Mouse (Mus musculus): ENCODE results near the gene Tuba1b. TPM values are rescaled to one million over a fixed set of nuclear protein-coding genes. Genes with fewer than 3 reads are reported as not detected.
"Not testable (repeated sequence)": the region's sequence is repeated elsewhere in the genome, so short reads cannot be mapped to it uniquely, and the experiment has no call there.

Tuba1b gene
- total and polyA plus RNA-seq, 3 experiments = 1,149 to 2,960 (median 2,851) TPM

GRCm38 (mm10) chr15:98952751-98953400, 18.5 kb upstream of the Tuba1b start (continued):
- peak; percentile 18; the same call in 1 of the 2 replicates for TF ChIP-seq IRF4 (IDR thresholded peaks at IDR 0.05; ENCODE audit: low read depth, low read length)
- 0 out of 2 replicates have a peak, but pooled peaks have one; percentile 30 for TF ChIP-seq KAT2A (IDR thresholded peaks at IDR 0.05; ENCODE audit: insufficient replicate concordance, low read length)
- TF ChIP-seq USF2 (conservative IDR thresholded peaks at IDR 0.05; ENCODE audit: low read depth, low read length) = no peak
- no peak for TF ChIP-seq RCOR1 (conservative IDR thresholded peaks at IDR 0.05; ENCODE audit: low read depth, low read length)

GRCm38 (mm10) chr15:98952063-98952455, 17.7 kb upstream of the Tuba1b start:
- dilution Hi-C loops (cut with MboI; ENCODE audit: extremely low pct_ligation_motif_present, extremely low pct_unique_long_range_greater_than_20kb, low sequenced_read_pairs) = no loop called here

GRCm38 (mm10) chr15:98951122-98952062, 17.0 kb upstream of the Tuba1b start:
- H3K36me3 ChIP-seq (replicated peaks in 1 of 2; ENCODE audit: control insufficient read depth in 1 of 2, insufficient read depth in 1 of 2, low read length in 1 of 2) = peaks cover 8 to 18% of the 10 kb centered on the region in 2 experiments
- H3K79me2 ChIP-seq (replicated peaks; ENCODE audit: control insufficient read depth, extremely low read depth, insufficient read depth, poor library complexity, severe bottlenecking); in situ Hi-C loops (cut with MboI; ENCODE audit: low pct_ligation_motif_present, low pct_unique_long_range_greater_than_20kb, low sequenced_read_pairs); dilution Hi-C loops (cut with MboI; ENCODE audit: extremely low pct_ligation_motif_present, extremely low pct_unique_long_range_greater_than_20kb, low sequenced_read_pairs); H3K9me3 ChIP-seq (replicated peaks; ENCODE audit: low read length); H3K9ac ChIP-seq (ENCODE audit: insufficient read depth, low read depth); H3K27me3 ChIP-seq (replicated peaks); DNase-seq (ENCODE audit: extremely low read depth); H3K27ac ChIP-seq (ENCODE audit: insufficient read depth, low read depth): not testable (repeated sequence)
- H3K4me1 ChIP-seq (ENCODE audit: control insufficient read depth in 1 of 2, insufficient read depth in 2 of 2) = peaks cover 5 to 34% of the 10 kb centered on the region in 2 experiments
- peak overlapping the region; percentile 63 for H3K4me2 ChIP-seq (ENCODE audit: insufficient read depth, low read depth, poor library complexity, severe bottlenecking)
- peak overlapping the region in 1 of 3 experiments; percentile 75 for H3K4me3 ChIP-seq (replicated peaks in 1 of 3; ENCODE audit: low read depth in 2 of 3, low read length in 2 of 3, poor library complexity in 1 of 3)

More at GRCm38 (mm10) chr15:98952063-98952455, 17.7 kb upstream of the Tuba1b start:
- DNase-seq (ENCODE audit: extremely low read depth) = no peak
- peak overlapping the region; percentile 43 to 75 (median 49) for H3K4me3 ChIP-seq (replicated peaks in 1 of 3; ENCODE audit: low read depth in 2 of 3, low read length in 2 of 3, poor library complexity in 1 of 3)
- H3K27ac ChIP-seq (ENCODE audit: insufficient read depth, low read depth) = no peak overlapping the region
- H3K79me2 ChIP-seq (replicated peaks; ENCODE audit: control insufficient read depth, extremely low read depth, insufficient read depth, poor library complexity, severe bottlenecking) = peaks cover 6% of the 10 kb centered on the region; the same call in 1 of the 2 replicates
- in situ Hi-C loops (cut with MboI; ENCODE audit: low pct_ligation_motif_present, low pct_unique_long_range_greater_than_20kb, low sequenced_read_pairs) = no loop called here
- peak overlapping the region; percentile 63 for H3K4me2 ChIP-seq (ENCODE audit: insufficient read depth, low read depth, poor library complexity, severe bottlenecking)
- H3K4me1 ChIP-seq (ENCODE audit: control insufficient read depth in 1 of 2, insufficient read depth in 2 of 2) = peaks cover 5 to 36% of the 10 kb centered on the region in 2 experiments
- H3K36me3 ChIP-seq (replicated peaks in 1 of 2; ENCODE audit: control insufficient read depth in 1 of 2, insufficient read depth in 1 of 2, low read length in 1 of 2) = peaks cover 8 to 18% of the 10 kb centered on the region in 2 experiments
- no peak for TF ChIP-seq ZKSCAN1 (IDR thresholded peaks at IDR 0.05; ENCODE audit: borderline replicate concordance, low read depth, low read length)
- no peak for TF ChIP-seq POLR2AphosphoS2 (IDR thresholded peaks at IDR 0.05; ENCODE audit: low read depth, low read length)
- no peak for TF ChIP-seq NELFE (IDR thresholded peaks at IDR 0.05; ENCODE audit: low read depth, low read length)
- TF ChIP-seq JUN (IDR thresholded peaks at IDR 0.05; ENCODE audit: insufficient read depth, low read depth, low read length) = no peak
- TF ChIP-seq USF2 (conservative IDR thresholded peaks at IDR 0.05; ENCODE audit: low read depth, low read length) = no peak
- no peak for TF ChIP-seq MAFK (IDR thresholded peaks at IDR 0.05; ENCODE audit: insufficient replicate concordance, low read length)
- no peak for TF ChIP-seq EP300 (IDR thresholded peaks at IDR 0.05; ENCODE audit: low read length)
- TF ChIP-seq MXI1 (IDR thresholded peaks at IDR 0.05; ENCODE audit: low read depth, low read length) = no peak
- H3K9ac ChIP-seq (ENCODE audit: insufficient read depth, low read depth) = peak overlapping the region; percentile 20; the same call in 1 of the 2 replicates
- H3K27me3 ChIP-seq (replicated peaks) = no peaks in the 10 kb centered on the region
- H3K9me3 ChIP-seq (replicated peaks; ENCODE audit: low read length) = no peaks in the 10 kb centered on the region

Measured in CH12.LX (cell line).